In genomic region chr8:83196088-83196487, GRCm38 (mm10) we compare ENCODE assay signal across 12 mouse cellular contexts. TPM values are rescaled to one million over a fixed set of nuclear protein-coding genes. Genes with fewer than 3 reads are reported as not detected.
DNase-seq lines count a peak whose midpoint lies in the region; ATAC-seq and TF ChIP-seq lines count a peak whose summit lies in the region.
"Had no signal": no experiment of that assay in that cellular context is flagged by ENCODE, and none has a peak within 500 bp of the region (broad histone marks: within the 10 kb centered on the region; RNA-seq: fewer than 3 reads in every experiment).

No protein-coding gene starts in this region.

- no peaks in the 10 kb centered on the region for H3K9me3 ChIP-seq in midbrain, postnatal 0 days (ENCODE audit: low read length)
- no peaks in the 10 kb centered on the region for H3K9me3 ChIP-seq in midbrain, embryonic 16.5 days (replicated peaks; ENCODE audit: control insufficient read depth, low read length, poor library complexity, severe bottlenecking)

- H3K4me3 ChIP-seq in midbrain, postnatal 0 days (ENCODE audit: low read depth, low read length), result no peak overlapping the region
- no peak overlapping the region for H3K4me3 ChIP-seq in midbrain, embryonic 16.5 days (ENCODE audit: low read depth, low read length)

- H3K27ac ChIP-seq in midbrain, postnatal 0 days (ENCODE audit: low read depth, low read length), result no peak overlapping the region
- no peak overlapping the region for H3K27ac ChIP-seq in midbrain, embryonic 16.5 days (ENCODE audit: low read length)

- H3K36me3 ChIP-seq in midbrain, postnatal 0 days (ENCODE audit: insufficient read depth, low read length), result no peaks in the 10 kb centered on the region
- H3K36me3 ChIP-seq in midbrain, embryonic 16.5 days (ENCODE audit: control insufficient read depth, insufficient read depth, low read length), result no peaks in the 10 kb centered on the region

- ATAC-seq in midbrain, postnatal 0 days (ENCODE audit: low FRiP score), result no peak
- ATAC-seq in midbrain, embryonic 16.5 days, result no peak
- ATAC-seq: inflammation-experienced regulatory T-cells, adult 6 months had no signal

- intact Hi-C loops in left cerebral cortex, postnatal 25 days (cut with DNase I), result no loop called here

- peak; percentile 40 for DNase-seq in midbrain, postnatal 0 days (ENCODE audit: low spot score)
- peak; percentile 63 to 68 for DNase-seq in cerebellum, postnatal 10 days
- peak; percentile 59 to 80 for DNase-seq in left cerebral cortex, postnatal 25 days (ENCODE audit: low spot score in 2 of 2)
- DNase-seq in adipocyte (ENCODE audit: low spot score), result no peak
- no peak for DNase-seq in kidney, adult 11 months
- DNase-seq in urinary bladder, postnatal 10 days (ENCODE audit: low spot score), result no peak
- DNase-seq: gastrocnemius, postnatal 25 days; kidney, postnatal 36 days; thymus, postnatal 36 days had no signal

- peaks cover 6% of the 10 kb centered on the region; the same call in 1 of the 2 replicates for H3K4me1 ChIP-seq in midbrain, postnatal 0 days (ENCODE audit: insufficient read depth, low read length)
- H3K4me1 ChIP-seq in midbrain, embryonic 16.5 days (ENCODE audit: control insufficient read depth, insufficient read depth, low read length), result peaks cover 6% of the 10 kb centered on the region

- H3K4me2 ChIP-seq in midbrain, postnatal 0 days (ENCODE audit: low read depth, low read length, poor library complexity, severe bottlenecking), result no peak overlapping the region
- H3K4me2 ChIP-seq in midbrain, embryonic 16.5 days (ENCODE audit: low read length), result no peak overlapping the region

- WGBS in midbrain, postnatal 0 days, result 52% methylated on average over 6 of the region's 6 CpGs
- 52% methylated on average over 6 of the region's 6 CpGs for WGBS in midbrain, embryonic 16.5 days

- no peaks in the 10 kb centered on the region for H3K27me3 ChIP-seq in midbrain, postnatal 0 days (ENCODE audit: insufficient read depth, low read length)
- no peaks in the 10 kb centered on the region for H3K27me3 ChIP-seq in midbrain, embryonic 16.5 days (ENCODE audit: control insufficient read depth, insufficient read depth, low read depth, low read length)

- TF ChIP-seq CTCF in midbrain, postnatal 0 days (IDR thresholded peaks at IDR 0.05), result no peak

- H3K9ac ChIP-seq in midbrain, postnatal 0 days (replicated peaks; ENCODE audit: low read length, poor library complexity, severe bottlenecking), result no peak overlapping the region
- no peak overlapping the region for H3K9ac ChIP-seq in midbrain, embryonic 16.5 days (ENCODE audit: low read depth, low read length)

RNA-seq across cellular contexts. Expression of gene Gm10645, which starts 30.1 kb away (rescaled TPM):
- 2.1 and 3.3 TPM in 2 replicates for total RNA-seq in midbrain, postnatal 0 days (2014; rRNA removed)
- polyA plus RNA-seq in midbrain, postnatal 0 days (2015; fragmentation: Nextera tagmentation; extraction: Ambion mirVana), result 7.4 and 11.1 TPM in 2 replicates
- 6.1 and 6.9 TPM in 2 replicates for polyA plus RNA-seq in midbrain, embryonic 16.5 days (2015; fragmentation: Nextera tagmentation; extraction: Ambion mirVana)
- 1 to 10 TPM; 1.6 to 3.0 TPM for total RNA-seq in left cerebral cortex, postnatal 25 days (2021)
- total RNA-seq: gastrocnemius, postnatal 25 days; liver, adult 2 months had no signal
- polyA plus RNA-seq: inflammation-experienced regulatory T-cells, adult 6 months had no signal

RNA-seq across cellular contexts. Expression of gene Tbc1d9, which starts 30.9 kb away (rescaled TPM):
- 128 and 135 TPM in 2 replicates for total RNA-seq in midbrain, postnatal 0 days (2014; rRNA removed)
- polyA plus RNA-seq in midbrain, postnatal 0 days (2015; fragmentation: Nextera tagmentation; extraction: Ambion mirVana), result 16.7 and 18.6 TPM in 2 replicates
- 17.4 and 17.8 TPM in 2 replicates for polyA plus RNA-seq in midbrain, embryonic 16.5 days (2015; fragmentation: Nextera tagmentation; extraction: Ambion mirVana)
- total RNA-seq in left cerebral cortex, postnatal 25 days (2021), result 100 to 1,000 TPM in 1 of 2 experiments, 10 to 100 TPM in 1; 98.7 to 106 TPM

Comparison
In these comparisons a context has a peak if more than half of its experiments do, and no peak if none do; other contexts are left out.
1. DNase-seq: peak in midbrain, postnatal 0 days (single experiment), cerebellum, postnatal 10 days (2 of 2) and left cerebral cortex, postnatal 25 days (2 of 2); none in adipocyte (single experiment), kidney, adult 11 months (single experiment) and urinary bladder, postnatal 10 days (single experiment).